ENCODE assay signal across 8 mouse cellular contexts in genomic region chr9:43863609-43864397, GRCm38 (mm10).
DNase-seq lines count a peak whose midpoint lies in the region; ATAC-seq lines count a peak whose summit lies in the region.

No protein-coding gene starts in this region.

- peak; percentile 17 for DNase-seq in gastrocnemius, postnatal 14 days
- DNase-seq in gastrocnemius, adult 8-10 months (ENCODE audit: low spot score in 2 of 2) = no peak
- peak; percentile 71 for DNase-seq in embryo, embryonic 10.5 days (ENCODE audit: low spot score)
- DNase-seq in lung, postnatal 10 days = peak; percentile 45
- no peak for DNase-seq in urinary bladder, adult 2 months (ENCODE audit: low spot score)

- peak overlapping the region; percentile 17 for H3K4me3 ChIP-seq in heart, embryonic 12.5 days
- H3K4me3 ChIP-seq in kidney, embryonic 14.5 days (ENCODE audit: low read length) = peak overlapping the region; percentile 22; the same call in 1 of the 2 replicates
- no peak overlapping the region for H3K4me3 ChIP-seq in stomach, embryonic 14.5 days (ENCODE audit: low read depth, low read length)

- H3K4me1 ChIP-seq in heart, embryonic 12.5 days (replicated peaks) = peaks cover 13% of the 10 kb centered on the region
- peaks cover 6% of the 10 kb centered on the region; the same call in 1 of the 2 replicates for H3K4me1 ChIP-seq in kidney, embryonic 14.5 days (ENCODE audit: control insufficient read depth, insufficient read depth, low read length)
- peaks cover 8% of the 10 kb centered on the region; the same call in 1 of the 2 replicates for H3K4me1 ChIP-seq in stomach, embryonic 14.5 days (ENCODE audit: control insufficient read depth, insufficient read depth, low read length)

- H3K36me3 ChIP-seq in heart, embryonic 12.5 days = no peaks in the 10 kb centered on the region
- H3K36me3 ChIP-seq in kidney, embryonic 14.5 days (ENCODE audit: control insufficient read depth, insufficient read depth, low read length) = no peaks in the 10 kb centered on the region
- no peaks in the 10 kb centered on the region for H3K36me3 ChIP-seq in stomach, embryonic 14.5 days (ENCODE audit: control insufficient read depth, insufficient read depth, low read length)

- peak; percentile 59 for ATAC-seq in heart, embryonic 12.5 days (ENCODE audit: insufficient number of reproducible peaks, low FRiP score)
- ATAC-seq in kidney, embryonic 14.5 days (ENCODE audit: low FRiP score, low TSS enrichment) = peak; percentile 70
- no peak for ATAC-seq in stomach, embryonic 14.5 days (ENCODE audit: insufficient number of reproducible peaks, insufficient read depth, low FRiP score, low read depth)

- H3K27ac ChIP-seq in heart, embryonic 12.5 days (ENCODE audit: poor library complexity, severe bottlenecking) = no peak overlapping the region
- H3K27ac ChIP-seq in kidney, embryonic 14.5 days (ENCODE audit: low read depth, low read length) = no peak overlapping the region
- H3K27ac ChIP-seq in stomach, embryonic 14.5 days (ENCODE audit: low read length) = no peak overlapping the region

- no peaks in the 10 kb centered on the region for H3K9me3 ChIP-seq in heart, embryonic 12.5 days (replicated peaks)
- H3K9me3 ChIP-seq in kidney, embryonic 14.5 days (ENCODE audit: control insufficient read depth, low read length) = no peaks in the 10 kb centered on the region
- no peaks in the 10 kb centered on the region for H3K9me3 ChIP-seq in stomach, embryonic 14.5 days (ENCODE audit: control insufficient read depth, low read depth, low read length)

- H3K4me2 ChIP-seq in heart, embryonic 12.5 days = peak overlapping the region; percentile 57
- peak overlapping the region; percentile 42 for H3K4me2 ChIP-seq in kidney, embryonic 14.5 days (replicated peaks; ENCODE audit: low read depth, low read length)
- H3K4me2 ChIP-seq in stomach, embryonic 14.5 days (replicated peaks; ENCODE audit: low read depth, low read length) = peak overlapping the region; percentile 25

- WGBS in heart, embryonic 12.5 days = 3% methylated on average over 30 of the region's 30 CpGs
- WGBS in kidney, embryonic 14.5 days = 2% methylated on average over 30 of the region's 30 CpGs
- WGBS in stomach, embryonic 14.5 days = 4% methylated on average over 30 of the region's 30 CpGs

- peaks cover 40% of the 10 kb centered on the region for H3K27me3 ChIP-seq in heart, embryonic 12.5 days (replicated peaks)
- peaks cover 32% of the 10 kb centered on the region for H3K27me3 ChIP-seq in kidney, embryonic 14.5 days (ENCODE audit: control insufficient read depth, insufficient read depth, low read length)
- peaks cover 6% of the 10 kb centered on the region for H3K27me3 ChIP-seq in stomach, embryonic 14.5 days (ENCODE audit: control insufficient read depth, insufficient read depth, low read length)

- H3K9ac ChIP-seq in heart, embryonic 12.5 days = 0 out of 2 replicates have a peak overlapping the region, but pooled peaks have one; percentile 21
- peak overlapping the region; percentile 18; the same call in 1 of the 2 replicates for H3K9ac ChIP-seq in kidney, embryonic 14.5 days (ENCODE audit: low read depth, low read length)
- no peak overlapping the region for H3K9ac ChIP-seq in stomach, embryonic 14.5 days (replicated peaks; ENCODE audit: low read depth, low read length)

- intact Hi-C loops in gastrocnemius, postnatal 14 days (cut with DNase I; ENCODE audit: low total_unique reads) = no loop called here

Comparison
In these comparisons a context has a peak if more than half of its experiments do, and no peak if none do; other contexts are left out.
1. DNase-seq: peak in gastrocnemius, postnatal 14 days (single experiment), embryo, embryonic 10.5 days (single experiment) and lung, postnatal 10 days (single experiment); none in gastrocnemius, adult 8-10 months (0 of 2) and urinary bladder, adult 2 months (single experiment).
2. Peak in every context shown above with its lines, with median percentiles within 50 percentile points of each other: H3K4me2 ChIP-seq.